ENCODE assay signal across 9 mouse cellular contexts in the genomic region with DNA sequence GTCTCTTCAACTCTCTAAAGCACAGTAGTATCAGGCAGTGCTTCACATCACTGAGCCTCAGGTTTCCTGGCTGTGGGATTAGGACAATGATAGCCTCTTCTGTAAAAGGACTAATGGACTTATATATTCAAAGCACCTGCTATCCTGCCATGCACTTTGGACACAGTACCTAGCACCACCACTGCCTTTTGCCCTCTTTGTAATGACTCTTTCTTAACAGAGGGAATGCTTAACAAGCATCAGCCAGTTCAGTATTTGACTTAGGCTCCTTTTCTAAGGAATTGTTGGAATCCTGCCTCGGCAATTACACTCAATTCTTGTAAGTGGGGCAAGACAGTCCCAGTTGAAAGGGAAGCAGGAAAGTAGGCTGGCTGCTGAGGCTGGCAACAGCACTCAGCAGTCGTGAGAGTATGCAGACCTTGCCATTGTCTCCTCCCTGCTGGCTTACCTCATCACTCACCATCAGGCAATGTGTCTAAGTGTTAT.
A peak's percentile ranks its signal among the peaks of the same experiment; 100 is the strongest.
DNase-seq lines count a peak whose midpoint lies in the region; ATAC-seq and TF ChIP-seq lines count a peak whose summit lies in the region.
"Had no signal": no experiment of that assay in that cellular context is flagged by ENCODE, and none has a peak within 500 bp of the region (broad histone marks: within the 10 kb centered on the region; RNA-seq: fewer than 3 reads in every experiment).

No protein-coding gene starts in this region.

- ATAC-seq in kidney, postnatal 0 days (replicated peaks; ENCODE audit: low FRiP score, low read depth), result peak; percentile 66
- peak; percentile 74 for ATAC-seq in forebrain, embryonic 14.5 days
- peak; percentile 85 for ATAC-seq in neural tube, embryonic 14.5 days (ENCODE audit: low read depth)

- H3K27ac ChIP-seq in kidney, postnatal 0 days, result no peak overlapping the region
- no peak overlapping the region for H3K27ac ChIP-seq in forebrain, embryonic 14.5 days (ENCODE audit: low read depth, low read length)
- H3K27ac ChIP-seq in neural tube, embryonic 14.5 days (ENCODE audit: low read depth, low read length), result no peak overlapping the region
- H3K27ac ChIP-seq: limb, embryonic 13.5 days had no signal

- H3K4me3 ChIP-seq in kidney, postnatal 0 days (replicated peaks; ENCODE audit: low read depth, low read length), result no peak overlapping the region
- H3K4me3 ChIP-seq in forebrain, embryonic 14.5 days (ENCODE audit: low read depth, low read length), result no peak overlapping the region
- H3K4me3 ChIP-seq in neural tube, embryonic 14.5 days (ENCODE audit: low read depth, low read length), result no peak overlapping the region
- H3K4me3 ChIP-seq: limb, embryonic 13.5 days had no signal

- no peaks in the 10 kb centered on the region for H3K36me3 ChIP-seq in kidney, postnatal 0 days (ENCODE audit: insufficient read depth, low read length)
- no peaks in the 10 kb centered on the region for H3K36me3 ChIP-seq in forebrain, embryonic 14.5 days (ENCODE audit: control insufficient read depth, insufficient read depth, low read length)
- H3K36me3 ChIP-seq in neural tube, embryonic 14.5 days (ENCODE audit: control insufficient read depth, insufficient read depth, low read length), result no peaks in the 10 kb centered on the region
- H3K36me3 ChIP-seq: limb, embryonic 13.5 days had no signal

- DNase-seq in kidney, postnatal 0 days (ENCODE audit: low spot score), result no peak
- no peak for DNase-seq in kidney, postnatal 10 days
- DNase-seq in forebrain, embryonic 14.5 days (ENCODE audit: low spot score), result peak; percentile 53
- DNase-seq in kidney, postnatal 25 days, result peak; percentile 36 to 45
- DNase-seq in left cerebral cortex, adult 9 months (ENCODE audit: low spot score in 2 of 2), result no peak
- DNase-seq in natural killer cell, adult 2 months (ENCODE audit: low spot score in 2 of 2), result no peak
- DNase-seq: gastrocnemius, postnatal 25 days had no signal

- 22% methylated on average over 2 of the region's 2 CpGs for WGBS in kidney, postnatal 0 days
- 11% methylated on average over 2 of the region's 2 CpGs for WGBS in forebrain, embryonic 14.5 days
- 13% methylated on average over 2 of the region's 2 CpGs for WGBS in neural tube, embryonic 14.5 days

- no peaks in the 10 kb centered on the region for H3K27me3 ChIP-seq in kidney, postnatal 0 days (ENCODE audit: insufficient read depth, low read length)
- H3K27me3 ChIP-seq in forebrain, embryonic 14.5 days (replicated peaks; ENCODE audit: control insufficient read depth, insufficient read depth, low read length), result no peaks in the 10 kb centered on the region
- H3K27me3 ChIP-seq in neural tube, embryonic 14.5 days (ENCODE audit: control insufficient read depth, insufficient read depth, low read length), result no peaks in the 10 kb centered on the region
- H3K27me3 ChIP-seq: limb, embryonic 13.5 days had no signal

- H3K4me1 ChIP-seq in kidney, postnatal 0 days (replicated peaks; ENCODE audit: insufficient read depth, low read length), result no peaks in the 10 kb centered on the region
- peaks cover 14% of the 10 kb centered on the region for H3K4me1 ChIP-seq in forebrain, embryonic 14.5 days (ENCODE audit: control insufficient read depth, insufficient read depth, low read length)
- peaks cover 6% of the 10 kb centered on the region; the same call in 1 of the 2 replicates for H3K4me1 ChIP-seq in neural tube, embryonic 14.5 days (ENCODE audit: control insufficient read depth, insufficient read depth, low read length)
- H3K4me1 ChIP-seq: limb, embryonic 13.5 days had no signal

- no peak overlapping the region for H3K4me2 ChIP-seq in kidney, postnatal 0 days (ENCODE audit: low read length)
- no peak overlapping the region for H3K4me2 ChIP-seq in forebrain, embryonic 14.5 days (ENCODE audit: low read length)
- H3K4me2 ChIP-seq in neural tube, embryonic 14.5 days (ENCODE audit: low read depth, low read length), result no peak overlapping the region
- H3K4me2 ChIP-seq: limb, embryonic 13.5 days had no signal

- TF ChIP-seq CTCF in kidney, postnatal 0 days (IDR thresholded peaks at IDR 0.05; ENCODE audit: low read depth), result no peak

- H3K9me3 ChIP-seq in kidney, postnatal 0 days (replicated peaks; ENCODE audit: low read length), result no peaks in the 10 kb centered on the region
- H3K9me3 ChIP-seq in forebrain, embryonic 14.5 days (replicated peaks; ENCODE audit: control insufficient read depth, low read length), result no peaks in the 10 kb centered on the region
- no peaks in the 10 kb centered on the region for H3K9me3 ChIP-seq in neural tube, embryonic 14.5 days (ENCODE audit: control insufficient read depth, low read length)
- H3K9me3 ChIP-seq: limb, embryonic 13.5 days had no signal

- H3K9ac ChIP-seq in kidney, postnatal 0 days (ENCODE audit: low read depth, low read length), result no peak overlapping the region
- no peak overlapping the region for H3K9ac ChIP-seq in forebrain, embryonic 14.5 days (ENCODE audit: low read length)
- H3K9ac ChIP-seq in neural tube, embryonic 14.5 days (replicated peaks; ENCODE audit: low read depth, low read length), result no peak overlapping the region
- H3K9ac ChIP-seq: limb, embryonic 13.5 days had no signal

Comparison
In these comparisons a context has a peak if more than half of its experiments do, and no peak if none do; other contexts are left out.
1. DNase-seq: peak in forebrain, embryonic 14.5 days (single experiment) and kidney, postnatal 25 days (2 of 2); none in kidney, postnatal 0 days (single experiment), kidney, postnatal 10 days (single experiment), left cerebral cortex, adult 9 months (0 of 2) and natural killer cell, adult 2 months (0 of 2).
2. Peak in every context shown above with its lines, with median percentiles within 50 percentile points of each other: ATAC-seq.